Mouse (Mus musculus) gonadal fat pad, adult 2 months (tissue): ENCODE results near the gene Tnni2. TPM values are rescaled to one million over a fixed set of nuclear protein-coding genes. Genes with fewer than 3 reads are reported as not detected.

ENCODE experiments used
- DNase-seq: peaks from one replicate; pipeline ENCODE4 v3.0.0-alpha.2; 2012; ENCODE audit warnings: low read depth
- polyA plus RNA-seq: library from polyadenylated mRNA; depleted of rRNA; stranded (reverse); fragments of >200 nt; gene quantifications from 2 replicates; pipeline ENCODE4 v1.2.3, GENCODE M21; 2012; rRNA removed

Tnni2 gene
- polyA plus RNA-seq, 1 experiment = 7.1 TPM

DNA sequence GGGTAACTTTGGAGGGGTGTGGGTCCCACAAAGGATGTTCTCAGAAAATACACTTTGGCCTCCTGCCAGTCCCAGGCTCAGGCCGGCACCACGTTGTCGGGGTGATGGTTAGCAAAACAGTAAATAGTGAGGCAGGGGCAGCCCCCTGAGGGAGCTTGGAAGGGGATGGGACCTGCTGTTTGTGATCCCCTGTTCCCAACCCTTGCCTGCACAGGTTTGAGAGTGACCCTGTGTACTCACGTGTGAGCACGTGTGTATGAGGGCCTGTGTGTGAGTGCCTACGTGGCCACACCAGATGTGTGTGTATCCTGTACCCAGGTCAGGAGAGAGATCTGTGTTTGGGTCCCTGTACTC lies 40.6 kb downstream of the Tnni2 start:
- DNase-seq = no peak

GRCm38 (mm10) chr7:142483136-142483535 lies 41.5 kb downstream of the Tnni2 start:
- DNase-seq = no peak

- DNase-seq = no peak
These were observed 43.2 kb downstream of the Tnni2 start for GRCm38 (mm10) chr7:142484780-142485179.

DNA sequence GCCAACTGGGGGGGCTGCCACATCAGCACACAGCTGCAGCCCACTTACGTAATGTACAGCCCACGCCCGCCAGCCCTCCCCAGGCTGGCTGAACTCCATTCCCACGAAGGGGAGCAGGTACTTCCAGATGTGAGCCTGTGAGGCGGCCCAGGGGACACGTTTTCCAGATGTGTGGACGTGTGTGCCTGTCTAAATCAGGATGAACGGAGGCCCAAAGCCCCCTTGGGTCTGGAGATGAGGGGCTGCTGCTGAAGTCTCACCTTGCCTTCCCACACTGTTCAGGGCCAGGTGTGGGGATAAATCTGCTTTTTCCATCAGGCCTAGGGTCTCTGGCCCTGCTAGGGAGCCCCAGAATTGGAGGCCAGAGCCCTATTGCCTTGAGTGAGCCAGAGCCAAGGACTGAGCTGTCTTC lies 45.1 kb downstream of the Tnni2 start:
- no peak for DNase-seq

GRCm38 (mm10) chr7:142487341-142487859 lies 45.8 kb downstream of the Tnni2 start:
- DNase-seq = no peak

DNA sequence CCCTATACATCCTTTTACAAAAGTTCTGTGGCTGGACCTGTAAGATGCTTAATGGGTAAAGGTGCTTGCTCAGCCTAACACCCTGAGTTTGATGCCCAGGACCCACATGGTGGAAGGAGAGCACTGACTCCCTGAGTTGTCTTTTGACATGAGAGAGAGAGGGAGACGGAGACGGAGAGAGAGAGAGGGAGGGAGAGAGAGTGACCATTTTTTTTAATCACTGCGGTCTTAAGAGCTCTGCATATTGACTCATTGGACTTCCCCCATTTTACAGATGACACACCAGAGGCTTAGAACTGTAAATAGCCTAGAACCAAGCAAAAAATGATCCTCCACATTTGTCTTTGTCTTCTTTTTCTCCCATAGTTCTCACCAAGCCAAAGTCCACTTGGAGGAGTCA lies 46.4 kb downstream of the Tnni2 start:
- no peak for DNase-seq

DNA sequence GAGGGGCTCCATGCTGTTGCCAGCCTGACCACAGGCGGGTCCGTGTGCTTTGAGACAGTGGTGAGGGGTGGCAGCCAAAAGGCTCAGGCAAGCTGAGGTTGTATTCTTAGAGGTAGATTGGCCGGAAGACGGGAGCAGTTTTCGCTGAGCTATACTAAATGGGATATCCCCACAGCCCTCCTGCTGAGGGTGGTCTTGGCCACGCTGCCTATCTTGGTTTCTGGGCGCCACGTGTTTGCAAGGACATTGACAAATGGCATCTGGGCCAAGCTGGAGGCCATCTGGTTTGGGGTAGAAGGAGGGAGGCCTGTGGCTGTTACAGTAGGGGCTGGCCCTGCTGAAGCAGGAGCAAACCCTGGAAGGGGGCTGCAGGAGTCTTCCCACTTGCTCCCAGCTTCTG lies 51.9 kb downstream of the Tnni2 start:
- no peak for DNase-seq

Other genes with a start within 250 kb of the Tnni2 start
- not detected in 2 replicates for gene Krtap5-3, start 240.4 kb upstream of the Tnni2 start, polyA plus RNA-seq
- gene Gm7579, start 229.9 kb upstream of the Tnni2 start, polyA plus RNA-seq = not detected in 2 replicates
- gene Krtap5-5, start 211.8 kb upstream of the Tnni2 start, polyA plus RNA-seq = not detected in 2 replicates
- gene Gm40460, start 200.7 kb upstream of the Tnni2 start, polyA plus RNA-seq = not detected in 2 replicates
- gene Gm2431, start 183.5 kb upstream of the Tnni2 start, polyA plus RNA-seq = not detected in 2 replicates
- not detected in 2 replicates for gene Gm4559, start 167.4 kb upstream of the Tnni2 start, polyA plus RNA-seq
- gene Krtap5-1, start 144.7 kb upstream of the Tnni2 start, polyA plus RNA-seq = not detected in 2 replicates
- not detected in 2 replicates for gene Krtap5-4, start 138.3 kb upstream of the Tnni2 start, polyA plus RNA-seq
- 4.5 and 5.4 TPM in 2 replicates for gene Ifitm10, start 68.1 kb upstream of the Tnni2 start, polyA plus RNA-seq
- 0.74 and 1.0 TPM in 2 replicates for gene Gm49369, start 59.1 kb upstream of the Tnni2 start, polyA plus RNA-seq
- 1,099 and 1,739 TPM in 2 replicates for gene Ctsd, start 53.8 kb upstream of the Tnni2 start, polyA plus RNA-seq
- 0.50 and 0.75 TPM in 2 replicates for gene Syt8, start 7.0 kb upstream of the Tnni2 start, polyA plus RNA-seq
- 61.7 and 77.5 TPM in 2 replicates for gene Lsp1, start 19.0 kb downstream of the Tnni2 start, polyA plus RNA-seq
- gene Tnnt3, start 57.0 kb downstream of the Tnni2 start, polyA plus RNA-seq = 0.65 and 2.2 TPM in 2 replicates
- gene Mrpl23, start 90.9 kb downstream of the Tnni2 start, polyA plus RNA-seq = 14.0 and 14.4 TPM in 2 replicates
- gene Igf2, start 225.0 kb downstream of the Tnni2 start, polyA plus RNA-seq = 18.3 and 25.2 TPM in 2 replicates
- gene Gm49394, start 228.1 kb downstream of the Tnni2 start, polyA plus RNA-seq = not detected in 2 replicates